Mouse (Mus musculus) embryonic fibroblast, embryonic 13.5 days (primary cell): ENCODE measurements at regions not wholly inside any gene's neighbourhood (a gene's known extent, or its start where the extent isn't known, plus 50 kb on each side); places are given as distances from the start of the nearest gene placed in this dataset.

Experiments used
- CTCF ChIP-seq: IDR thresholded peaks from 2 replicates; pipeline ENCODE4 v1.5.1; 2011; ENCODE audit warnings: mild to moderate bottlenecking, control low read depth, low read length, moderate library complexity, borderline replicate concordance; ENCODE audit not compliant: insufficient read depth
- POLR2A ChIP-seq: IDR thresholded peaks from 2 replicates; pipeline ENCODE4 v1.6.1; 2011; ENCODE audit warnings: low read depth, mild to moderate bottlenecking, control low read depth, low read length, moderate library complexity

GRCm38 (mm10) chr12:112411612-112412350 is 77.5 kb upstream of the A530016L24Rik start:
- TF ChIP-seq CTCF = no peak
- TF ChIP-seq POLR2A = no peak
